8 mouse cellular contexts compared by ENCODE assay signal in genomic region chr16:17508546-17509239, GRCm38 (mm10). TPM values are rescaled to one million over a fixed set of nuclear protein-coding genes. Genes with fewer than 3 reads are reported as not detected.
A peak's percentile ranks its signal among the peaks of the same experiment; 100 is the strongest.
DNase-seq lines count a peak whose midpoint lies in the region; ATAC-seq and TF ChIP-seq lines count a peak whose summit lies in the region.

Gene Lztr1 (plus strand): TSS chr16:17508688.

- no peaks in the 10 kb centered on the region for H3K9me3 ChIP-seq in CH12.LX (replicated peaks; ENCODE audit: low read length)
- H3K9me3 ChIP-seq in forebrain, embryonic 12.5 days, result no peaks in the 10 kb centered on the region
- H3K9me3 ChIP-seq in heart, postnatal 0 days (replicated peaks; ENCODE audit: control insufficient read depth, low read length), result no peaks in the 10 kb centered on the region
- no peaks in the 10 kb centered on the region for H3K9me3 ChIP-seq in liver, embryonic 16.5 days (replicated peaks; ENCODE audit: control insufficient read depth, low read length)
- no peaks in the 10 kb centered on the region for H3K9me3 ChIP-seq in neural tube, embryonic 13.5 days

- H3K27ac ChIP-seq in CH12.LX (ENCODE audit: insufficient read depth, low read depth), result peak within 1 kb of the TSS; percentile 68
- H3K27ac ChIP-seq in forebrain, embryonic 12.5 days, result peak within 1 kb of the TSS; percentile 83
- H3K27ac ChIP-seq in heart, postnatal 0 days (ENCODE audit: low read depth), result peak within 1 kb of the TSS; percentile 96
- H3K27ac ChIP-seq in liver, embryonic 16.5 days (ENCODE audit: low read length), result peak within 1 kb of the TSS; percentile 93
- H3K27ac ChIP-seq in neural tube, embryonic 13.5 days (replicated peaks), result peak within 1 kb of the TSS; percentile 90
- H3K27ac ChIP-seq in testis, adult 2 months (ENCODE audit: control insufficient read depth, insufficient read depth, low read depth, low read length), result peak within 1 kb of the TSS; percentile 95

- H3K36me3 ChIP-seq in CH12.LX (replicated peaks in 1 of 2; ENCODE audit: control insufficient read depth in 1 of 2, insufficient read depth in 1 of 2, low read length in 1 of 2), result peaks cover 28 to 35% of the 10 kb centered on the region in 2 experiments
- H3K36me3 ChIP-seq in forebrain, embryonic 12.5 days (replicated peaks), result peaks cover 31% of the 10 kb centered on the region
- H3K36me3 ChIP-seq in heart, postnatal 0 days (replicated peaks; ENCODE audit: control insufficient read depth, insufficient read depth, low read length), result peaks cover 19% of the 10 kb centered on the region
- peaks cover 7% of the 10 kb centered on the region for H3K36me3 ChIP-seq in liver, embryonic 16.5 days (ENCODE audit: control insufficient read depth, insufficient read depth)
- peaks cover 25% of the 10 kb centered on the region for H3K36me3 ChIP-seq in neural tube, embryonic 13.5 days
- H3K36me3 ChIP-seq in testis, adult 2 months (ENCODE audit: control insufficient read depth, insufficient read depth, low read length), result no peaks in the 10 kb centered on the region

- H3K79me2 ChIP-seq in CH12.LX (replicated peaks; ENCODE audit: control insufficient read depth, extremely low read depth, insufficient read depth, poor library complexity, severe bottlenecking), result peaks cover 5% of the 10 kb centered on the region; the same call in 1 of the 2 replicates

- dilution Hi-C loops in CH12.LX (cut with MboI; ENCODE audit: extremely low pct_ligation_motif_present, extremely low pct_unique_long_range_greater_than_20kb, low sequenced_read_pairs), result no loop called here

- WGBS in forebrain, embryonic 12.5 days, result under 1% methylated on average over 50 of the region's 50 CpGs
- WGBS in heart, postnatal 0 days, result under 1% methylated on average over 50 of the region's 50 CpGs
- under 1% methylated on average over 49 of the region's 50 CpGs for WGBS in liver, embryonic 16.5 days (ENCODE audit: insufficient replicate concordance)
- WGBS in neural tube, embryonic 13.5 days, result under 1% methylated on average over 50 of the region's 50 CpGs

- H3K9ac ChIP-seq in CH12.LX (ENCODE audit: insufficient read depth, low read depth), result peak within 1 kb of the TSS; percentile 74
- peak within 1 kb of the TSS; percentile 73 for H3K9ac ChIP-seq in forebrain, embryonic 12.5 days
- peak within 1 kb of the TSS; percentile 80 for H3K9ac ChIP-seq in heart, postnatal 0 days (replicated peaks; ENCODE audit: low read depth, low read length)
- H3K9ac ChIP-seq in liver, embryonic 16.5 days (ENCODE audit: low read depth, low read length), result peak within 1 kb of the TSS; percentile 85
- peak within 1 kb of the TSS; percentile 88 for H3K9ac ChIP-seq in neural tube, embryonic 13.5 days

- H3K4me2 ChIP-seq in CH12.LX (ENCODE audit: insufficient read depth, low read depth, poor library complexity, severe bottlenecking), result peak within 1 kb of the TSS; percentile 67
- H3K4me2 ChIP-seq in forebrain, embryonic 12.5 days, result peak within 1 kb of the TSS; percentile 78
- peak within 1 kb of the TSS; percentile 72 for H3K4me2 ChIP-seq in heart, postnatal 0 days (ENCODE audit: low read depth, low read length)
- H3K4me2 ChIP-seq in liver, embryonic 16.5 days (ENCODE audit: low read depth, low read length), result peak within 1 kb of the TSS; percentile 88
- peak within 1 kb of the TSS; percentile 86 for H3K4me2 ChIP-seq in neural tube, embryonic 13.5 days

- peak in 1 of 2 experiments; percentile 2; a peak in 1 of 4 replicates for TF ChIP-seq CTCF in CH12.LX (conservative IDR thresholded peaks at IDR 0.05 in 1 of 2, IDR thresholded peaks at IDR 0.05 in 1 of 2; ENCODE audit: low read depth in 2 of 2, low read length in 2 of 2)
- TF ChIP-seq CTCF in heart, postnatal 0 days (IDR thresholded peaks at IDR 0.05; ENCODE audit: low read depth), result no peak
- no peak for TF ChIP-seq CTCF in testis, adult 2 months (IDR thresholded peaks at IDR 0.05; ENCODE audit: control insufficient read depth, insufficient read depth, insufficient replicate concordance, low read depth, low read length)

- ATAC-seq in forebrain, embryonic 12.5 days (ENCODE audit: low FRiP score), result peak; percentile 97
- peak; percentile 95 for ATAC-seq in heart, postnatal 0 days (ENCODE audit: insufficient read depth, low read depth)
- ATAC-seq in liver, embryonic 16.5 days (ENCODE audit: low read depth), result peak; percentile 96
- peak; percentile 98 for ATAC-seq in neural tube, embryonic 13.5 days (ENCODE audit: low read depth)

- peak; percentile 97 for TF ChIP-seq POLR2A in CH12.LX (IDR thresholded peaks at IDR 0.05; ENCODE audit: low read depth, low read length)
- peak; percentile 44; the same call in 1 of the 2 replicates for TF ChIP-seq POLR2A in testis, adult 2 months (IDR thresholded peaks at IDR 0.05; ENCODE audit: control insufficient read depth, low read depth, low read length)

- no peak for TF ChIP-seq EP300 in CH12.LX (IDR thresholded peaks at IDR 0.05; ENCODE audit: low read length)
- no peak for TF ChIP-seq EP300 in heart, postnatal 0 days (IDR thresholded peaks at IDR 0.05; ENCODE audit: low read depth)

- H3K4me3 ChIP-seq in CH12.LX (replicated peaks in 1 of 3; ENCODE audit: low read depth in 2 of 3, low read length in 2 of 3, poor library complexity in 1 of 3), result peak within 1 kb of the TSS; percentile 63 to 100 (median 81)
- H3K4me3 ChIP-seq in forebrain, embryonic 12.5 days (replicated peaks), result peak within 1 kb of the TSS; percentile 76
- H3K4me3 ChIP-seq in heart, postnatal 0 days (ENCODE audit: low read depth, low read length), result peak within 1 kb of the TSS; percentile 80
- H3K4me3 ChIP-seq in liver, embryonic 16.5 days (ENCODE audit: low read depth, low read length), result peak within 1 kb of the TSS; percentile 87
- peak within 1 kb of the TSS; percentile 87 for H3K4me3 ChIP-seq in neural tube, embryonic 13.5 days
- H3K4me3 ChIP-seq in testis, adult 2 months (ENCODE audit: control insufficient read depth, low read depth, low read length), result peak within 1 kb of the TSS; percentile 87

- TF ChIP-seq RAD21 in CH12.LX (IDR thresholded peaks at IDR 0.05; ENCODE audit: low read depth, low read length), result no peak

- in situ Hi-C loops in CH12.LX (cut with MboI; ENCODE audit: low pct_ligation_motif_present, low pct_unique_long_range_greater_than_20kb, low sequenced_read_pairs), result no loop called here

- peak; percentile 91 for DNase-seq in CH12.LX (ENCODE audit: extremely low read depth)
- peak; percentile 81 for DNase-seq in c-Kit-positive CD71-positive TER-119-negative erythroid progenitor cells, embryonic 14.5 days (ENCODE audit: low read depth)
- DNase-seq in heart, postnatal 0 days (ENCODE audit: low spot score), result peak; percentile 92
- peak; percentile 91 to 95 for DNase-seq in kidney, postnatal 4 days

- peaks cover 7 to 29% of the 10 kb centered on the region in 2 experiments for H3K4me1 ChIP-seq in CH12.LX (ENCODE audit: control insufficient read depth in 1 of 2, insufficient read depth in 2 of 2)
- H3K4me1 ChIP-seq in forebrain, embryonic 12.5 days, result peaks cover 19% of the 10 kb centered on the region
- H3K4me1 ChIP-seq in heart, postnatal 0 days (ENCODE audit: control insufficient read depth, insufficient read depth), result peaks cover 10% of the 10 kb centered on the region
- peaks cover 20% of the 10 kb centered on the region for H3K4me1 ChIP-seq in liver, embryonic 16.5 days (ENCODE audit: control insufficient read depth, low read depth, low read length)
- H3K4me1 ChIP-seq in neural tube, embryonic 13.5 days (replicated peaks), result peaks cover 19% of the 10 kb centered on the region
- H3K4me1 ChIP-seq in testis, adult 2 months (ENCODE audit: control insufficient read depth, insufficient read depth, low read length), result peaks cover 5% of the 10 kb centered on the region

- H3K27me3 ChIP-seq in CH12.LX (replicated peaks), result peaks cover 28% of the 10 kb centered on the region
- no peaks in the 10 kb centered on the region for H3K27me3 ChIP-seq in forebrain, embryonic 12.5 days
- no peaks in the 10 kb centered on the region for H3K27me3 ChIP-seq in heart, postnatal 0 days (ENCODE audit: control insufficient read depth, insufficient read depth, low read length)
- H3K27me3 ChIP-seq in liver, embryonic 16.5 days (ENCODE audit: control insufficient read depth, insufficient read depth, low read depth, low read length), result no peaks in the 10 kb centered on the region
- no peaks in the 10 kb centered on the region for H3K27me3 ChIP-seq in neural tube, embryonic 13.5 days
- H3K27me3 ChIP-seq in testis, adult 2 months (ENCODE audit: control insufficient read depth, insufficient read depth, low read length), result no peaks in the 10 kb centered on the region

TF ChIP-seq in CH12.LX, 34 proteins besides CTCF, POLR2A, EP300 and RAD21 (continues in another document):
- no peak for TF ChIP-seq PAX5 (IDR thresholded peaks at IDR 0.05; ENCODE audit: low read length)
- no peak for TF ChIP-seq JUND (conservative IDR thresholded peaks at IDR 0.05; ENCODE audit: low read depth, low read length)
- peak; percentile 96 for TF ChIP-seq NELFE (IDR thresholded peaks at IDR 0.05; ENCODE audit: low read depth, low read length)
- TF ChIP-seq USF1 (IDR thresholded peaks at IDR 0.05; ENCODE audit: low read depth, low read length), result no peak
- peak; percentile 64; the same call in 1 of the 2 replicates for TF ChIP-seq TCF12 (IDR thresholded peaks at IDR 0.05; ENCODE audit: low read depth, low read length)
- TF ChIP-seq MYC (IDR thresholded peaks at IDR 0.05; ENCODE audit: low read depth, low read length), result peak; percentile 88
- TF ChIP-seq MXI1 (IDR thresholded peaks at IDR 0.05; ENCODE audit: low read depth, low read length), result peak; percentile 83; the same call in 1 of the 2 replicates
- no peak for TF ChIP-seq RCOR1 (conservative IDR thresholded peaks at IDR 0.05; ENCODE audit: low read depth, low read length)
- no peak for TF ChIP-seq JUN (IDR thresholded peaks at IDR 0.05; ENCODE audit: insufficient read depth, low read depth, low read length)
- no peak for TF ChIP-seq ZNF384 (IDR thresholded peaks at IDR 0.05; ENCODE audit: low read depth, low read length)
- TF ChIP-seq BHLHE40 (IDR thresholded peaks at IDR 0.05; ENCODE audit: low read depth, low read length), result no peak
- TF ChIP-seq MAFK (IDR thresholded peaks at IDR 0.05; ENCODE audit: insufficient replicate concordance, low read length), result no peak
- no peak for TF ChIP-seq MEF2A (IDR thresholded peaks at IDR 0.05; ENCODE audit: borderline replicate concordance, low read depth, low read length)

RNA-seq across cellular contexts. Expression of gene Lztr1, which starts in this region (rescaled TPM):
- total RNA-seq in CH12.LX (2012; rRNA removed) (111 and 138 TPM in 2 replicates), CH12.LX (2014; rRNA removed) (98.4 and 110 TPM in 2 replicates)
- polyA plus RNA-seq in CH12.LX (2012; ENCODE audit: insufficient read length, low read depth), result 78.0 and 111 TPM in 2 replicates
- 101 TPM in 2 replicates for polyA plus RNA-seq in forebrain, embryonic 12.5 days (2016; fragmentation: Nextera tagmentation; extraction: Ambion mirVana)
- total RNA-seq in heart, postnatal 0 days (2014; rRNA removed; ENCODE audit: low replicate concordance), result 119 and 122 TPM in 2 replicates
- polyA plus RNA-seq in heart, postnatal 0 days (2015; fragmentation: Nextera tagmentation; extraction: Ambion mirVana), result 27.2 and 27.4 TPM in 2 replicates
- 25.2 and 25.7 TPM in 2 replicates for polyA plus RNA-seq in liver, embryonic 16.5 days (2015; fragmentation: Nextera tagmentation; extraction: Ambion mirVana)
- 108 and 134 TPM in 2 replicates for polyA plus RNA-seq in neural tube, embryonic 13.5 days (2015; fragmentation: Nextera tagmentation; extraction: Ambion mirVana)
- polyA plus RNA-seq in testis, adult 2 months (2012; rRNA removed), result 55.8 and 57.5 TPM in 2 replicates

Comparison
In these comparisons a context has a peak if more than half of its experiments do, and no peak if none do; other contexts are left out.
1. Peak in every context shown above with its lines: DNase-seq, ATAC-seq, H3K4me3 ChIP-seq and H3K27ac ChIP-seq.